Mouse (Mus musculus): ENCODE data around the gene Cdc14a.
A peak's percentile ranks its signal among the peaks of the same experiment; 100 is the strongest.

Gene Cdc14a

GRCm38 (mm10) chr3:116281663-116282062 lies 142.2 kb downstream of the Cdc14a start:
- no peak for DNase-seq (ENCODE audit: inconsistent age in 2 of 2, low spot score in 1 of 2)

GRCm38 (mm10) chr3:116277146-116277545 lies 146.7 kb downstream of the Cdc14a start:
- no peak for DNase-seq (ENCODE audit: inconsistent age in 2 of 2, low spot score in 1 of 2)

GRCm38 (mm10) chr3:116271679-116272078 lies 152.2 kb downstream of the Cdc14a start:
- DNase-seq (ENCODE audit: inconsistent age in 2 of 2, low spot score in 1 of 2), result no peak

GRCm38 (mm10) chr3:116267036-116267654 lies 156.7 kb downstream of the Cdc14a start:
- DNase-seq (ENCODE audit: inconsistent age in 2 of 2, low spot score in 1 of 2), result no peak

GRCm38 (mm10) chr3:116266360-116266759 lies 157.5 kb downstream of the Cdc14a start:
- DNase-seq (ENCODE audit: inconsistent age in 2 of 2, low spot score in 1 of 2), result no peak

GRCm38 (mm10) chr3:116263977-116264376 lies 159.9 kb downstream of the Cdc14a start:
- DNase-seq (ENCODE audit: inconsistent age in 2 of 2, low spot score in 1 of 2), result no peak

- DNase-seq (ENCODE audit: inconsistent age in 2 of 2, low spot score in 1 of 2), result no peak
Observed at GRCm38 (mm10) chr3:116263061-116263460, 160.8 kb downstream of the Cdc14a start.

GRCm38 (mm10) chr3:116256104-116256503 lies 167.7 kb downstream of the Cdc14a start:
- no peak for DNase-seq (ENCODE audit: inconsistent age in 2 of 2, low spot score in 1 of 2)

GRCm38 (mm10) chr3:116253077-116253531 lies 170.7 kb downstream of the Cdc14a start, which contains the start of gene Gpr88:
Gene Gpr88 (minus strand): TSS chr3:116253503.
- peak; percentile 15 to 44 for DNase-seq (ENCODE audit: inconsistent age in 2 of 2, low spot score in 1 of 2)

GRCm38 (mm10) chr3:116252255-116253040 lies 171.4 kb downstream of the Cdc14a start:
- DNase-seq (ENCODE audit: inconsistent age in 2 of 2, low spot score in 1 of 2), result peak; percentile 8 to 46

- DNase-seq (ENCODE audit: inconsistent age in 2 of 2, low spot score in 1 of 2), result peak; percentile 23 to 68
Observed at GRCm38 (mm10) chr3:116251481-116252254, 172.2 kb downstream of the Cdc14a start.

- no peak for DNase-seq (ENCODE audit: inconsistent age in 2 of 2, low spot score in 1 of 2)
Observed at GRCm38 (mm10) chr3:116249026-116249425, 174.8 kb downstream of the Cdc14a start.

- DNase-seq (ENCODE audit: inconsistent age in 2 of 2, low spot score in 1 of 2), result no peak
Observed at GRCm38 (mm10) chr3:116244476-116244875, 179.4 kb downstream of the Cdc14a start.

GRCm38 (mm10) chr3:116242685-116243084 lies 181.1 kb downstream of the Cdc14a start:
- no peak for DNase-seq (ENCODE audit: inconsistent age in 2 of 2, low spot score in 1 of 2)

GRCm38 (mm10) chr3:116237527-116237926 lies 186.3 kb downstream of the Cdc14a start:
- peak in 1 of 2 experiments; percentile 33 for DNase-seq (ENCODE audit: inconsistent age in 2 of 2, low spot score in 1 of 2)

- no peak for DNase-seq (ENCODE audit: inconsistent age in 2 of 2, low spot score in 1 of 2)
Observed at GRCm38 (mm10) chr3:116236856-116237255, 187.0 kb downstream of the Cdc14a start.

GRCm38 (mm10) chr3:116233515-116233914 lies 190.3 kb downstream of the Cdc14a start:
- DNase-seq (ENCODE audit: inconsistent age in 2 of 2, low spot score in 1 of 2), result no peak

- DNase-seq (ENCODE audit: inconsistent age in 2 of 2, low spot score in 1 of 2), result no peak
Observed at GRCm38 (mm10) chr3:116232763-116233162, 191.1 kb downstream of the Cdc14a start.

GRCm38 (mm10) chr3:116229336-116229735 lies 194.5 kb downstream of the Cdc14a start:
- no peak for DNase-seq (ENCODE audit: inconsistent age in 2 of 2, low spot score in 1 of 2)

- DNase-seq (ENCODE audit: inconsistent age in 2 of 2, low spot score in 1 of 2), result no peak
Observed at GRCm38 (mm10) chr3:116228360-116229245, 195.2 kb downstream of the Cdc14a start.

Measured in adrenal gland, adult (tissue).